Mouse (Mus musculus): ENCODE data around the gene Stk38.

Gene Stk38

DNA sequence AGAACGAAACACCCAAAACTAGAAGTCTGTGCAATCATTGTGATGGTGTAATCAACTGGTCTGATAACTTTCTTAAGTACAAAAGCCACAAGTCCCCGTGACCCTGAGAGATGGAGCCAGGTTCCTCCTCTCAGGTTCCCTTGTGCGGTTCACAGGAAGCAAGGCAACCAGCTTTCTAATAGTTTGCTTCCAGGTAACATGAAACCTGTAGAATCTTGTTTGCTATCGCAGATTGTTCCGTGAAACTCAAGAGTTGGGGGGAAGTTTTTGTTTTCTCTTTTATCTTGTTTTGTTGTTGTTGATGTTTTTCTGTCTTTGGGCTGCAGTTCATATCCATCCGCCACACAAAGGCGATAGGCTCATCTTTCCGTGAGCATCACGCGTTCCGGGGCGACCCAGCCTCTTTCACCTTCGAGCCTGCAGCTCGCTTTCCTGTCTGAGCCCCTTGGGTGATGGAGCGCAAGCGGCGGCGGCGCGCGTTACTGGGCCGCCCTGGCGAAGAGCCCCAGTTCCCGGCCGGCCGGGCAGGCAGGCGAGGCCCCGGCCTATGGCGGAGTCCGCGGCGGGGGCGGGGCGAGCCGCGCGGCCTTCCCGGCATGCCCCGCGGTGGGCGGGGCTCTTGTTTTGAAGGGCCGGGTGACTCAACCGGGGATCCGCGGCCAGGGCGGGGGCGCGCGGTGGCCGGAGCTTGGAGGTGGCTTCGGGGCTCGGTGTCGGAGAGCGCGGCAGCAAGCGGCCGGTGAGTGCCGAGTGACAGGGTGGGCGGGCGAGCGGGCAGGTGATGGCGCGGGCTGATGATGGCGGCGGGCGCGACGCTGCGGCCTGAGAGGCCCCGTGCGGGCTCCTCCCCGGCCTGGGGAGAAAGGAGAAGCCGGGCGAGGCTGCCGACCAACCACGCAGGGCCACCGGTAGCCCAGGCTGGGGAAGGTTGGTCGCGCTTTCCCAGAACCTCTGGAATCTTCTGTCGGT, 55.7 kb downstream of the Stk38 start, which contains the start of gene Kctd20:
Gene Kctd20, plus strand, starts transcription at position 120 of the 969 bp plus-strand sequence.
- DNase-seq (ENCODE audit: low spot score in 2 of 2) = peak; percentile 90 to 91

DNA sequence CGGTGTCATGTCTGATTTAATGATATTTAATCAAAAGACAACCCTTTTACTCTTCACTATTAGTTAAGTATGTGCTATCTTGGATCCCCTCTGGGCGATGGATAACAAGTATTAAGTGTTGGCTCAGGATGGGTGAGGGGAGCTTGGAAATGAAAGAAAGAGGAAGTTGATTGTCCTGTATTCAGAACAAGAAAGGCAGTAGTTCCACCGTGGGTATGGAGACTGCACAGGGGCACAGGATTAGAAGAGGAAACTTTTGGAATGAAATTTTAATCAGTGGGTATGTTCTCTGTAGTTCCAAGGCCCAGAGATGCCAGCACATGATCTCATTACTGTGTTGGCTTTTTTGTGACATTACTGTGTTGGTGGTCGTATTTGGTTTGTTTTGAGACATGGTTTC, 57.0 kb downstream of the Stk38 start:
- no peak for DNase-seq (ENCODE audit: low spot score in 2 of 2)

DNA sequence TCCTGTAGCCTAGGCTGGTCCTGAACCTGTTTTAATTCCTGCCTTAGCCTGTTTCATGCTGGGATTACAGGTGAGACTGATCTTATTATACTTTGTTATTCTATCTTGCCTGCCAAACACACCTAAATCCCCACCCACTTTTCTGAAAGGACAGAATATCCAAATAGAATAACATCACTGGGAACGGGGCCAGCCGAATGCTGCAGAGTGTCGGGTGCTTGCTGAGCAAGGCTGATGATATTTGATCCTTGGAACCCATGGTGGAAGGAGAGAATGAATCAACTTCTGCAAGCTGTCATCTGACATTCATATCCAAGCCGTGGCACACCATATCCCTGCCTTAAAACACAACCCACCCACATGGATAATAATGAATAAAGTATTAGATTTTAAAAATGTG, 59.1 kb downstream of the Stk38 start:
- no peak for DNase-seq (ENCODE audit: low spot score in 2 of 2)

DNA sequence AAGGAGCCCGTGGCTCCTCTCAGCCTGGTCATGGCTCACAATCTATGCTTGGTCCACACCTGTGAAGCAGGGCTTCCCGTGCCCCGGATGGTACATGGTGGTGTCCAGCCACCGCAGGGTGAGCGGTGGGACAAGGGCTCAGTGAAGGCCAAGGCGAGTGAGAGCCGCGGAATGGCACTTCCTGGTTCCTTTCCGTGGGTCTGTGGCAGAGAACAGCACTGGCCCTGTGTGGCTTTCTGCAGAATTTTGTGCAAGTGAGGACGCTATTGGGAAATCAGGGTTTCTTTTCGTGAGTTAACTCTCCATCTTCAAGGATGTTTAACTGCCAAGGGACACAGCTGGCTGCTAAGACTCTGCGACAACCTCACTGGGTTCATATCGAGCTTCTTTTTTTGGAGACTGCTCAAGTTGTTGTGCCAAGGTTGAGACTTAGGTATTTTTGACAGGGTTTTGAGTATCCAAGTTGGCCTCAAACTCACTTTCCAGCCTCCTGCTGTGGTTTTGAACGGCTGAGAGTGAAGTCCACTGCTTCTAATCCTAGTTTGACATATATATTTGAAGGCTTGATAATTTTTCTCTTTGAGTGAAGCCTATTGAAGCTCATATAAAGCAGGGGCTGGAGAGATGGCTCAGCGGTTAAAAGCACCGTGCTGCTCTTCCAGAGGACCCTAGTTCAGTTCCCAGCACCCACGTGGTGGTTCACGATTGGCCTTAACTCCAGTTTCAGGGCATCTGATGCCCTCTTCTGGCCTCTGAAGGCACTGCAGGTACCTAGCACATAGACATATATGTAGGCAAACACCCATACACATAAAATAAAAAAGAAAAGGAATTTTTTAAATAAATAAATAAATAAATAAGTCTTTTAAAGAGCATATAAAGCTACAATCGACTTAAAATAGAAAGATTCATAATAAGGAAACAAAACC, 60.5 kb downstream of the Stk38 start:
- DNase-seq (ENCODE audit: low spot score in 2 of 2) = no peak

DNA sequence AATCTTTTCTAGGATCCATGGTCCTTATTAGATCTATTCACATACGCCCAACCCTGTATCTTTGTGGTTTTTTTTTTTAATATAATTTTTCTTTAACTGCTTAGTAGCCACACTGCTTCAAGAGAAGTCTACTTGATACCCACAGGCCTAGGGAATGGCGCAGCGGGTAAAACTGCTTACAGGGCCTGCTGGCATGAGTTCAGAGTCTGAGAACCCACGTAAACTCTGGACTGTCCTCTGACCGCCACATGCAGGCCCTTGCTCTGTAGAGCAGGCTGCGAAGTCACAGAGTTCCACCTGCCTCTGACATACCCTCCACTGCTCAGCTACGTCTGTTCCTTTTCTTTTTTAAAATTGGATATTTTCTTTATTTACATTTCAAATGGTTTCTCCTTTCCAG, 63.3 kb downstream of the Stk38 start:
- DNase-seq (ENCODE audit: low spot score in 2 of 2) = no peak

DNA sequence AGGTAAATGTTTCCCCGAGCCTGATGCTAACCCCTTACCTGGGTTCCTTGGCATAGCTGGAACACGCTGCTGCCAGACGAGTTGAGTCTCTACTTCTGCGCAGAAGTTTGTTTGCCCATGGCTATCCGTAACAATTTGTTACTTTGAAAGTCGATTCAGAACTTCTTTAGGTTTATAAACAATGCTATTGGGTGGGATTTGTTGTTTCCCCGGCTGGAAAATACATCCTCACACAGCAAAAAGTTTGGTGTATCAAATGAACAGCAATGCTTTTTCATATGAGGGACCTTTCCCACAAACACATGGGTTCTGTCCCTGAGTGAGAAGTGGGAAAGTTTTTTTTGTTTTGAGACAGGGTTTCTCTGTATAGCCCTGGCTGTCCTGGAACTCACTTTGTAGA, 64.1 kb downstream of the Stk38 start, which contains the start of gene Pxt1:
Gene Pxt1, minus strand, starts transcription at position 101 of the 400 bp plus-strand sequence.
- DNase-seq (ENCODE audit: low spot score in 2 of 2) = no peak

DNA sequence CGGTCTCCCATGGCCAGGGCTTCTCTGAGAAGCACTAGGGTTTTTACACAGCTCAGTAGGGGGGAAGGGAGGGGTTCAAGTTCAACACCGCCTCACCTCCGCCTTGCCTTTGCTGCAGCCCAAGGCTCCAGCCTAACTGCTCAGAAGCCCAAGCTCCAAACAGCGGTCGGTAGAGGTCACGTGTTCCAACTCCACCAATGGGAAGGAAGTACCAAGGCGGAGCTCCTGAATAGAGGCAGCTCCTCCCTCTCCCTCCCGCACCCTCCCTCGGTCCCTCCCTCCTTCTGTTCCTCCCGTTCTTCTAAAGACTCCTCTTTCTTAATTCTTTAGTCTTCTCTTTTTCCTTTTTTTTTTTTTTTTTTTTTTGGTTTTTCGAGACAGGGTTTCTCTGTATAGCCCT, 65.7 kb downstream of the Stk38 start:
- DNase-seq (ENCODE audit: low spot score in 2 of 2) = no peak

DNA sequence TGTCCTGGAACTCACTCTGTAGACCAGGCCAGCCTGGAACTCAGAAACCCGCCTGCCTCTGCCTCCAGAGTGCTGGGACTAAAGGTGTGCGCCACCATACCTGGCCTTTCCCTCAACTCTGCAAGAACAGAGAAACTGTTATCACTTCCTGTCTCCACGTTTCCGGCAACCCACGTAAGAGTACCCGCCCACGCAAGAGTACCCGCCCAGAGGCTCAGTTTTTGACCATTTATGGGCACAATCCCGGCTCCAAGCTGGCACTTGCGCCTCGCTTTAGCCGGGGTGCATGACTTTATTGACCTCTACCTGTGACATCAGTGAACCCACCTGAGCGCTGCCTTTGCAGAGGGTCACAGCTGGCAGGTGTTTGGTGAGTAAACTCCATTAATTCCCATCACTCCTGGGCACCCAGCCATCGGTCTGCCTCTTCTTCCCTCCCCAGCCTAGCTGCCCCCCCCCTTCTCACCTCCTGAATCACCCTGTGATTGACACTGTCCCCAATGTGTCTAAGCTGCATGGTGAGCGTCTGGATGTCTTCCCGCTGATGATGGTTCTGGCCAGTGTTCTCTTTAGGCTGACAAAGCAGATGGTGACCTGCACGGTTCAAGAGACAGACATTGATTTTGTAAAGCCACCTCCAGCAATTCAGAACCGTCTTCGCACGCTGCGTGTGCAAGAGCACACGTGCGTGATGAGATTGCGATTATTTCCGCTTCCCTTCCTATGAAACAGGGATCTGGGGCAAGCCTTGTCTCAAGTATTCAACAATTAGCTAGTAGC, 66.8 kb downstream of the Stk38 start:
- DNase-seq (ENCODE audit: low spot score in 2 of 2) = no peak

DNA sequence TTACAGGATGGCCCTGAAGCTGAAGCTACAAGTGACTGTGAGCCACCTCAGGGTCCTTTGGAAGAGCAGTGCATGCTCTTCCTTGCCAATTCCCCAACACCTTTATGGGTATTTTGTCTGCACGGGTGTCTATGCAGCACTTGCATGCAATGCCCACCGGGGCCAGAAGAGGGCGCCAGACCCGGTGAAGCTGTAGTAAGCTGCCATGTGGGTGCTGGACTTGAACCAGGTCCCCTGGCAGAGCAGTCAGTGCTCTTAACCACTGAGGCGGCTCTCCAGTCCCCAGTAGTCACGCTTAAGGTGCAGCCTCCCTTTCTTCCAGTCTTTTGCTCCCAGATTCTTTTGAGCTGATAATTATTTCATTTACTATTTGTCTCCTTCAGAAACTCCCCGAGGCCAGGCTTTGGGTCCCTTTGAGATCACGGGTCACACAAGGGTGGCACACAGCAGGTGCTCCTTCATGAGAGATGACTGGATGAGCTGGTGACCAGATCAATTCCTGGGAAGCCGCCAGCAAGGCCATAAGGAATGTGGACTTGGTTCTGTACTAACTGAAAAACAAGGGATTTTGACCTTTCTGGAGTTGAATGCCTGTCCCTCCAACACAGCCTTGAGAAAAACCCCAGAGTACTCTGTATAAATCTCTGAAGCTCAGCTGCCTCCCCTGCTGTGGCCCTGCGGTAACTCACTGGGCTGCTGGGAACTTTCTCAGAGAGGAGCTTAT, 71.0 kb downstream of the Stk38 start:
- no peak for DNase-seq (ENCODE audit: low spot score in 2 of 2)

DNA sequence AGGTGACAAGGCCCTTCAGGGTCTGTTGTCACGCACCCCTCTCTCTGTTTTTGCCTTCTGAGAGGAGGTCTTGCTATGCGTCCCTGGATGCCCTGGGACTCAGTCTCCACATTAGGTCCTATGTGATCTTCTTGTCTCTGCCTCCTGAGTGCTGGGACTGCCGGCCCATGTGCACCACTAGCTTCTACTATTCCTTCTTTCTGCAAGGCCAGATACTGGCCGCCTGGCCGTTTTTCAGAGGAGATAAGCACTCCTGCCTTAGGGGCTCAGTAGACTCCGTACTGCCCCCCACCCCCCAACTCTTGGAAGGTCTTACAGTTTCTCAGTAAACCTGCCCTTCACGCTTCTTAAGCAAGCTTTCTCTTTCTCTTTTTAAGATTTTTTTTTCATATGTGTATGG, 71.7 kb downstream of the Stk38 start:
- no peak for DNase-seq (ENCODE audit: low spot score in 2 of 2)

DNA sequence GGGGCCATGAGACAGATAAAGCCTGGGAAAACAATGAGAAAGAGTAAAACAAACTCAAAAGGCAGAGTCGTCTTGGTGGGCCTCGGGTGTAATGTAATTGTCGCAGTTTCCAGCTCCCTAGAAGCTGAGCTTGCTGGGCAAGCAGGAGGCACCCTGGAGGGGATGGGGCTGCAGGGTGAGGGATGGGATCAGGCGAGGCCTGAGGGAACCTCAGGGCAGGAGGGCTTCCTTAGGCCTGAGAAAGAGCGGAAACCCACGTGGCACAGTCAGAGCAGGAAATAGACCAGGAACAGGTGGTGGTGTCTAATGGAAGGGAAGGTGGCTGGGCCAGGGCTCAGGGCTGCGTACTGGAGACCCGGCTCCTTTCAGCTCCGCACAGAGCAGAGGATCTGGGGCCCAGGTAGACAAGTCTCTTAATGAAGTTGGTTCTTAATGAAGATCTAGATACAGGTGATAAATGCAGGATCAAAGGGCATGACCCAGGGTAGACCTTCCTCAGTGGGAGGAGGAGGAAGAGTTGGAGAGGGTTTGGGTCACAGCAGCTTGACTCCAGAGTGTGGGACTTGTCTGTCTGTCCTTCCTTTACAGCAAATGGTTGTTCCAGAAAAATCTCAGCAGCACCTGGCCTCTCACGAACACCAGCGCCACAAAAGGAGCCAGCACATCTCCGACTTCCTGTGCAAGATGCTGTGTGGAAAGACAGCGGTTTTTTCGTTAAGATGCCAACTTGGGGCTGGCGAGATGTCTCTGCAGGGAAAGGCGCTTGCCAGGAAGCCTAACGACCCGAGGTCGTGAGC, 73.5 kb downstream of the Stk38 start:
- DNase-seq (ENCODE audit: low spot score in 2 of 2) = no peak

DNA sequence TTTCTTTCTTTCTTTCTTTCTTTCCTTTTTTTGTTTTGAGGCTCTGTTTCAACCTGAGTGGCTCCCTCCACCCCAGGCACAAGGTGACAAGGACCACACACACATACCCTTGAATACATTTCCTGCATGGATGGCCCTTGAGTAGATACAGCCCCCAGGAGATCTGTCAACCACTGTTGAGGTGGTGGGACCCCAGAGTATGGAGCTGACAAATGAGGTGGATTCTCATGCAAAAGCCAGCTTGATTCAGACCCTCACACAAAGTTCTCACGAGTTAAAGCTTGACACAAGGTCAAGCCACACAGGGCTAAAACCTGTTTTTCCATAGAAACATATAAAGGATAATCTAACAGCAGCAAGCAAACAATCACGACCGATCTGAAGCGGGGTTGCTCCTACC, 75.5 kb downstream of the Stk38 start:
- no peak for DNase-seq (ENCODE audit: low spot score in 2 of 2)

DNA sequence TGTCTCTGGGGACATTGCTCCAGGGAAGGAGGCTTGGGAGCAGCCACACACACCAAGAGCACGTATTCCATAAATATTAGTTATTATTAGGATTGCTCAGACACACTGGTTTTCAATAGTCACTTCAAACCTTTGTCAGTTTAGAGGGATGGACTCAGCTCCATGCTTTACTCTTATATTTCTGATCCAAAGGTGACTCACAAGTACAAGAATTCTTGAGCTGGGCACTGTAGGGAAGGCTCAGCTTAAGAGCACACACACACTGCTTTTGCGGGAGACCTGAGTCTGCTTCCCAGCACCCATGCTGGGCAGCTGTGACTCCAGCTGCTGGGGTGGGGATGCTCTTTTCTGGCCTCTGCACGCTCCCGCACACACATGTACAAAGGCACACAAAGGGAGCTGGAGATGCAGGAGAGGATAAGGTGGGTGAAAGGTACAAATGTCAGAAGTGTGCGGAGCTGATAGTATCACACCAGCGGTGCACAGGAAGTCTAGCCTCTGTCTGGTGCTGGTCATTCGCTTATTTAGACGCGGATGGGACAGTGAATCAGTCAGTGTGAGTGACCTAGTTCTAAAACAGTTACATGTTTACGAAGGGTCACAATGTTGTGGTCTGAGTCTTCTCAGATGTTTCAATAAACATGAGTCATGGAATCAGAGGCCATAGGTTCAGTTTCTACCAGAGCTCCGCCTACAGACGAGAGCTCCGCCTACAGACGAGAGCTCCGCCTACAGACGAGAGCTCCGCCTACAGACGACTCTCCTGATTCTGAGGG, 76.2 kb downstream of the Stk38 start:
- no peak for DNase-seq (ENCODE audit: low spot score in 2 of 2)

DNA sequence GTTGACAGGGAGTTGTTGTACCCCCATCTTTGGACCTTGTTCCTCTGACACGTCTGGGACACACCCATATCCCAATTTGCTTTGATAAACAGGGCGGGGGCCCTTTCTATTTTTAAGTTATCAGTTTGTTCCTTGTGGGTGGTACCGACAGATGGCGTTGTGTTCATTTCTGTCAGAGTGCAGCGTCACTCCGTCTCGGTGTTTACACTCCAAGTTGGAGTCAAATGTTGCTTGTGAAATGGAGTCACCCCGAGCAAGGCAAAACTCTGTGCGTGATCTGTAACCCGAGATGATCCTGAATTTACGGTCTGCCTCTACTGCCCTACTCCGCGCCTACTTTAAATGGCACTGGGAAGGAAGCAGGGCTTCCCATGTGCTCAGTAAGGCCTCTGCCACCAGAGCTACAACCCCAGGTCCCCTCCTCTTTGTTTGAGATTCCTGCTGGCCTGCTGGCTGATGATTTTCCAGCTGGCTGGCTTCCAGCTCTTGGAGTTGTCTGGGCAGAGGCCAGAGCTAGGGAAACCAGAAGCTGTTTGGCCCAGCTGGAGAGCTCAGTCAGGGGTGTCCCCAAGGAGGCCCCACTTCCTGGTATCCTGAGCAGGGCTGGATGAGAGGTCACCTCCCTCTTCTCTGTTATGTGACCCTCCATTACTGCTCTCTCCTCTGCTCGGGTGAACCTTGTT, 77.3 kb downstream of the Stk38 start:
- peak; percentile 57 to 88 for DNase-seq (ENCODE audit: low spot score in 2 of 2)

DNA sequence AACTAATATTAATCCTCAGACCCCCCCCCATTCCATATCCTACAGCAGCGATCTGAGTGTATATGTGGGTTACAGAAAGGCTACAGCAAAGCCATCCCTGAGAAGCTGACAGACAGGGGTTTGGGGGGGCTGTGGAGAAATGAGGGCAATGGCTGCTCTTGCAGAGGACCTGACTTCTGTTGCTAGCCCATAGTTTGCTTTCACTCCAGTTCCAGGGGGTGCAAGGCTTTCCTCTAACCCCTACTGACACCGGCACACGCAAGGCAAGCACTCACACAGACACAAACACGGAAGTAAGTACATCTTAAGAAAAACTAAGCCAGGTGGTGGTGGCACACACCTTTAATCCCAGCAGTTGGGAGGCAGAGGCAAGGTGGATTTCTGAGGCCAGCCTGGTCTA, 78.4 kb downstream of the Stk38 start:
- no peak for DNase-seq (ENCODE audit: low spot score in 2 of 2)

DNA sequence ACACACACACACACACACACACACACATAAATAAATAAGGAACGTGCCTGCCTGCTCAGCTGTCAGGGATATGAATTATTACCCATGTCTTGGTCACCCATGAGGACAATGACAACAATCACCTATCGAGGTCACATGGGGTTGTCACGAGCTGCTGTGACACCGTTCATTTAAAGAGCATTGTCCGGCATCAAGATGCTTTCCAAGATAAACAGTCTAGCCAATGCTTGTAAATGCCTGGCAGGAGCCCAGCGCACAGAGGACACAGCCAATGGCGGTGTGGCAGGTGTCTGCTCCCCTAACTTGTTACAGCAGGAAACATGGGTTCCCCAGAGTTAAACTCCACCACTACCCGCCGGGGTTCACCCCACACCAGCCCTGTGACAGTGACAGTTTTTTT, 79.8 kb downstream of the Stk38 start:
- DNase-seq (ENCODE audit: low spot score in 2 of 2) = no peak

DNA sequence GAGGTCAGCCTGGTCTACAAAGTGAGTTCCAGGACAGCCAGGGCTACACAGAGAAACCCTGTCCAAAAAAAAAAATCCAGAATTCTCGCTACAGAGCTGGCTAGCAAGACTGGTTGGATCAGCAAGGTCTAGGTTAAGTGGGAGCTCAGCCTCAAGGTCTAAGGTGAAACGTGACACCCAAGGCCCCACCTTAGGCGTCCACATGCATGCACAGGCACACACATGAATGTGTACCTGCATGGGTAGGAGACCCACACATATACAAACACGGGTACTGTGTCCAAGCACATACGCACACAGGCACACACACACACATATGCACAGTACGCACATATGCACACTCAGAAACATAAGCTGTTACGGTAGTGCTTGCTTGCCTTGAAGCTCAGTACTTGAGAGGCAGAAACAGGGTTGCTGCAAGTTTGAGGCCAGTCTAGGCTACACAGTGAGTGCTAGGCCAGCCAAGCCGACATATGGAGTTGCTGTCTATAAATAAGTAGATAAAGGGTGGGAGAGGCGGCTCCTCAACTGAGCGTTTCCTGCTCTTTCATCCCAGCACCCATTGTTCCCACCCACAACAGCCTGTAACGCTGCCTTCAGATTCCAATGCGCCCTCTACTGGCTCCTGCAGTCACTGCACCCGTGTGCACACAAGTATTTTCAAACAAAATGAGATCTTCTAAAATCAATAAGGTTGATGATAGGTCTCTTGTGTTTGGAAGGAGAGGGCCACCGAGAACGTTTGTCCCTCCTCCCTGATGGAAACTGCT, 80.7 kb downstream of the Stk38 start:
- peak in 1 of 2 experiments; percentile 40 for DNase-seq (ENCODE audit: low spot score in 2 of 2)

DNA sequence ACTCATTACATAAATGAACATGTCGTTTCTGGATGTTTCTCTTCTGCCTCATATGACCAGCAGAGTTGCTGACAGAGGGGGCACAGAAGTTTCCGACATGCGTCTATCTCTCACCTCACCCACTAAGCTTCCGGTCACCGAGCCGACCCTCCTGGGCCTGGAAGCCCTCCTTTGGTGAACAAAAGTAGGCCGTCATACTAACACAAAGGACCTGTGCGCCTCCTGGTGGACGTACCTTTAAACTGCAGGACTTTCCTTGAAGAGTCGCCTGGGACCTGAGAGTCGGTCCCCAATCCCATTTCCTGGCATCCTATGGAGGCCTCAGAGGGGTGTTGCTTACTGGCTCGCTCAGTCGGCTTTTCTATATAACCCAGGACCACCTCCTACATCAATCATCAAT, 81.4 kb downstream of the Stk38 start:
- DNase-seq (ENCODE audit: low spot score in 2 of 2) = peak; percentile 74 to 76

All from urinary bladder, postnatal 36 days (tissue).